Mouse (Mus musculus) layer of hippocampus, postnatal 36 days (tissue): ENCODE data around the gene Sncb. TPM values are rescaled to one million over a fixed set of nuclear protein-coding genes. Genes with fewer than 3 reads are reported as not detected.

Experiments
- DNase-seq, 2 experiments: peaks; one replicate each; pipeline ENCODE4 v3.0.0; 2022
- total RNA-seq, 2 experiments: library from RNA; stranded (reverse); gene quantifications; 2 replicates each; pipeline ENCODE4 v1.2.3; 2021

The Sncb gene
- total RNA-seq, 2 experiments from 2014 or later: 602 to 611 TPM

- DNase-seq: peak; percentile 70 to 73
Observed at GRCm38 (mm10) chr13:54749061-54749863, 17.1 kb downstream of the Sncb start.

- no peak for DNase-seq
Observed at GRCm38 (mm10) chr13:54748721-54749060, 17.7 kb downstream of the Sncb start.

- no peak for DNase-seq
Observed at GRCm38 (mm10) chr13:54748190-54748589, 18.2 kb downstream of the Sncb start.

GRCm38 (mm10) chr13:54746896-54747295, 19.5 kb downstream of the Sncb start:
- no peak for DNase-seq

GRCm38 (mm10) chr13:54746110-54746509, 20.3 kb downstream of the Sncb start:
- DNase-seq: no peak

- DNase-seq: no peak
Observed at GRCm38 (mm10) chr13:54738213-54738601, 28.2 kb downstream of the Sncb start.

- no peak for DNase-seq
Observed at GRCm38 (mm10) chr13:54737488-54738212, 28.7 kb downstream of the Sncb start.

GRCm38 (mm10) chr13:54736931-54737330, 29.5 kb downstream of the Sncb start:
- DNase-seq: no peak

- DNase-seq: no peak
Observed at GRCm38 (mm10) chr13:54726131-54726530, 40.3 kb downstream of the Sncb start.

GRCm38 (mm10) chr13:54723143-54723542, 43.3 kb downstream of the Sncb start:
- no peak for DNase-seq

GRCm38 (mm10) chr13:54716916-54717315, 49.5 kb downstream of the Sncb start:
- DNase-seq: peak; percentile 49 to 58

- DNase-seq: no peak
Observed at GRCm38 (mm10) chr13:54714996-54715395, 51.4 kb downstream of the Sncb start.

- DNase-seq: no peak
Observed at GRCm38 (mm10) chr13:54714393-54714792, 52.0 kb downstream of the Sncb start.

- no peak for DNase-seq
Observed at GRCm38 (mm10) chr13:54710866-54711265, 55.5 kb downstream of the Sncb start.

Other genes starting within 250 kb of the Sncb start
- 100 to 1,000 TPM; 155 to 156 TPM for gene 4833439L19Rik, start 201.2 kb downstream of the Sncb start, total RNA-seq
- gene Arl10, start 191.6 kb downstream of the Sncb start, total RNA-seq: 10 to 100 TPM; 35.2 to 36.2 TPM
- gene Nop16, start 176.5 kb downstream of the Sncb start, total RNA-seq: 10 to 100 TPM; 25.6 to 28.0 TPM
- gene Higd2a, start 176.4 kb downstream of the Sncb start, total RNA-seq: 100 to 1,000 TPM; 169 to 175 TPM
- gene Cltb, start 155.3 kb downstream of the Sncb start, total RNA-seq: 100 to 1,000 TPM; 261 to 274 TPM
- gene Faf2, start 144.8 kb downstream of the Sncb start, total RNA-seq: 10 to 100 TPM; 61.3 to 61.6 TPM
- gene Rnf44, start 72.7 kb downstream of the Sncb start, total RNA-seq: 100 to 1,000 TPM; 157 to 161 TPM
- under 1 TPM in 1 of 2 experiments, not detected in 1; 0.22 TPM for gene Cdhr2, start 65.1 kb downstream of the Sncb start, total RNA-seq
- 100 to 1,000 TPM; 135 to 142 TPM for gene Gprin1, start 16.7 kb downstream of the Sncb start, total RNA-seq
- not detected for gene Eif4e1b, start 17.4 kb upstream of the Sncb start, total RNA-seq
- 100 to 1,000 TPM in 1 of 2 experiments, 10 to 100 TPM in 1; 83.4 to 109 TPM for gene Tspan17, start 22.8 kb upstream of the Sncb start, total RNA-seq
- gene Unc5a, start 182.8 kb upstream of the Sncb start, total RNA-seq: 100 to 1,000 TPM; 136 to 142 TPM